Mouse (Mus musculus) intestine, postnatal 0 days (tissue): ENCODE results near the gene Cbr1. TPM values are rescaled to one million over a fixed set of nuclear protein-coding genes. Genes with fewer than 3 reads are reported as not detected.
A peak's percentile ranks its signal among the peaks of the same experiment; 100 is the strongest.

Source experiments
- ATAC-seq: fragments of 200-750 bp; cut with Nextera tagmentation; 2 replicates; pipeline ENCODE4 v1.8.0; 2017; ENCODE audit warnings: mild to moderate bottlenecking, moderate TSS enrichment, moderate library complexity
- H3K27ac ChIP-seq: fragments of 300-500 bp; sonication (generic); 2 replicates; pipeline ENCODE4 v1.5.1; 2014; ENCODE audit warnings: mild to moderate bottlenecking, low read depth, low read length, moderate library complexity
- H3K27me3 ChIP-seq: fragments of 300-500 bp; sonication (generic); replicated peaks from 2 replicates; pipeline ENCODE4 v1.6.1; 2014; ENCODE audit warnings: low read length, mixed read lengths; ENCODE audit not compliant: control insufficient read depth, insufficient read depth
- H3K36me3 ChIP-seq: fragments of 300-500 bp; sonication (generic); 2 replicates; pipeline ENCODE4 v1.6.1; 2014; ENCODE audit warnings: mild to moderate bottlenecking, moderate library complexity; ENCODE audit not compliant: control insufficient read depth, insufficient read depth
- H3K4me1 ChIP-seq: fragments of 300-500 bp; sonication (generic); replicated peaks from 2 replicates; pipeline ENCODE4 v1.6.1; 2014; ENCODE audit warnings: antibody characterized with exemption, low read length, mixed read lengths; ENCODE audit not compliant: control insufficient read depth, insufficient read depth
- H3K4me2 ChIP-seq: fragments of 300-500 bp; sonication (generic); replicated peaks from 2 replicates; pipeline ENCODE4 v1.6.1; 2014; ENCODE audit warnings: low read depth, mild to moderate bottlenecking, moderate library complexity
- H3K4me3 ChIP-seq: fragments of 300-500 bp; sonication (generic); 2 replicates; pipeline ENCODE4 v1.5.1; 2014; ENCODE audit warnings: low read depth, low read length
- H3K9ac ChIP-seq: fragments of 300-500 bp; sonication (generic); 2 replicates; pipeline ENCODE4 v1.6.1; 2014; ENCODE audit warnings: mild to moderate bottlenecking, low read depth, low read length
- H3K9me3 ChIP-seq: fragments of 300-500 bp; sonication (generic); 2 replicates; pipeline ENCODE4 v1.6.1; 2016; ENCODE audit warnings: mixed run types; ENCODE audit not compliant: control insufficient read depth
- CTCF ChIP-seq: sonication (generic); IDR thresholded peaks from 2 replicates; pipeline ENCODE4 v1.5.1; 2016; ENCODE audit warnings: low read depth, mild to moderate bottlenecking, control low read depth, antibody characterized with exemption, moderate library complexity
- WGBS: fragments of 180-500 bp; shearing (Covaris S2); extraction: QIAGEN DNeasy Blood & Tissue Kit; methylation state at CpG from one replicate; pipeline ENCODE4 v1.1.7; 2014; 5-methylcytosine and 5-hydroxymethylcytosine counted together
- polyA plus RNA-seq: library from polyadenylated mRNA; unstranded; fragments of >200 nt; fragmentation: Nextera tagmentation; extraction: Ambion mirVana; gene quantifications from 2 replicates; pipeline ENCODE4 v1.2.1, GENCODE M21; 2015

Gene Cbr1
- polyA plus RNA-seq, 1 experiment from 2014 or later, result 395 TPM

- Histone ChIP-seq H3K4me3 (peak overlapping the region; percentile 42), H3K4me1 (peaks cover 3% of the 10 kb centered on the region), H3K9ac (peak overlapping the region; percentile 48), H3K27ac (peak overlapping the region; percentile 87), H3K27me3 (no peaks in the 10 kb centered on the region), H3K36me3 (peaks cover 1% of the 10 kb centered on the region; the same call in 1 of the 2 replicates), H3K9me3 (no peaks in the 10 kb centered on the region), H3K4me2 (peak overlapping the region; percentile 89)
- WGBS, result 6% methylated on average over 16 of the region's 16 CpGs
- ATAC-seq, result no peak
- TF ChIP-seq CTCF, result no peak
Measured at GRCm38 (mm10) chr16:93604481-93604969, 1.1 kb upstream of the Cbr1 start.

DNA sequence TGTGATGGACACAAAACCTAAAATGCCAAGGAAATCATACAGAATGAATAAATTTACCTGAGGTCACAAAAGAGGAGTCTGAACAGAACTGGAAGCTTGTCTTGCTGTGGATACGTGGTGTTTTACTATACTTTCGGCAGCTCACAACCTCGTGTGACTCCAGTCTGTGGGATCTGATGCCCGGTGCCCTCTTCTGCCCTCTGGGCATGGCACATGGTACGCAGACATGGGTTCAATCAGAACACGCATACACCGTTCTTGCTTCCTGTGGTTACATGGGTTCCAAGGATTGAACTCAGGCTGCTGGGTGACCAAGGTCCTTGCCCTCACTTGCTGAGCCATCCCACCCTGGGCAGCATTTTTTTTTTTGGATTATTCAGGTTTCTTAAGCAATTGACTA, 493 bp downstream of the Cbr1 start:
- no peaks in the 10 kb centered on the region for H3K9me3 ChIP-seq
- 89% methylated on average over 7 of the region's 7 CpGs for WGBS
- no peak overlapping the region for H3K9ac ChIP-seq
- TF ChIP-seq CTCF, result no peak
- H3K27ac ChIP-seq, result no peak overlapping the region
- H3K4me2 ChIP-seq, result no peak overlapping the region
- no peaks in the 10 kb centered on the region for H3K27me3 ChIP-seq
- peaks cover 7% of the 10 kb centered on the region; the same call in 1 of the 2 replicates for H3K36me3 ChIP-seq
- H3K4me1 ChIP-seq, result peaks cover 3% of the 10 kb centered on the region
- H3K4me3 ChIP-seq, result no peak overlapping the region
- no peak for ATAC-seq

DNA sequence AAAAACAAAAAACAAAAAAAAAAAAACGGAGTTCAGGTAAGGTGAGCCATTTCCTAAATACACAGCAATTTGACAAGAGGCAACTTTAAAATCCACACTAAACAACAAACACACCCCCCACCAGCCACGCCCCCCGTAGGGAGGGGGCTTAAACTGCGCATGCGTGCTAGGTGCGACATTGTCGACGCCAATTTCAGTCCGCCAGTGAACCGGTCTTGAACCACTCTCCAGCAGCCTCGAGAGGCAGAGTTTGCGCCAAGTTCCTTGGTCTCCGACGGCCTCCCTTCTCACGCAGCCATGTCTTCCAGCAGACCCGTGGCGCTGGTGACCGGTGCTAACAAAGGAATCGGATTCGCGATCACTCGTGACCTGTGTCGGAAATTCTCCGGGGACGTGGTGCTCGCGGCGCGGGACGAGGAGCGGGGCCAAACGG, 2.0 kb downstream of the Cbr1 start:
- peak overlapping the region; percentile 78 for H3K9ac ChIP-seq
- TF ChIP-seq CTCF, result 0 out of 2 replicates have a peak, but pooled peaks have one; percentile 17
- peak overlapping the region; percentile 69 for H3K4me3 ChIP-seq
- peak overlapping the region; percentile 94 for H3K27ac ChIP-seq
- peaks cover 3% of the 10 kb centered on the region for H3K4me1 ChIP-seq
- peaks cover 18% of the 10 kb centered on the region; the same call in 1 of the 2 replicates for H3K36me3 ChIP-seq
- peak; percentile 26; the same call in 1 of the 2 replicates for ATAC-seq
- H3K4me2 ChIP-seq, result peak overlapping the region; percentile 90
- H3K27me3 ChIP-seq, result no peaks in the 10 kb centered on the region
- no peaks in the 10 kb centered on the region for H3K9me3 ChIP-seq
- WGBS, result under 1% methylated on average over 32 of the region's 32 CpGs

DNA sequence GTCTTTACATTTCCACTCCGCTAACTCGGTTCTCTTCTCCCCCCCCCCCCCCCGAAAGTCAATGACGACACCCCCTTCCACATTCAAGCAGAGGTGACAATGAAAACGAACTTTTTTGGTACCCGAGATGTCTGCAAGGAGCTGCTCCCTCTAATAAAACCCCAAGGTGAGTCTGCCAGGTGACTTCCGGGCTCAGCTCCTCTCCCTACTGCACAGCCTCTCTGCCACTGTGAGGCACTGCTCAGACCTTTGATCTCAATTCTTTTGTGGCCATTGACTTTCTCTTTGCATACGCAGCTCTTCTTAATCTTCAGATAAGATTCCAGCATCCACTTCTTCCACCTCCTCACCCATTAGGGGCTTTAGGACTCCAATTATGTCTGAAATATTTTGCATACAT, 3.1 kb downstream of the Cbr1 start:
- H3K4me1 ChIP-seq, result peaks cover 3% of the 10 kb centered on the region
- peak overlapping the region; percentile 94 for H3K27ac ChIP-seq
- H3K9me3 ChIP-seq, result no peaks in the 10 kb centered on the region
- TF ChIP-seq CTCF, result peak; percentile 45
- 0 out of 2 replicates have a peak overlapping the region, but pooled peaks have one; percentile 78 for H3K9ac ChIP-seq
- WGBS, result 28% methylated on average over 7 of the region's 8 CpGs
- ATAC-seq, result peak; percentile 53
- H3K4me3 ChIP-seq, result peak overlapping the region; percentile 69
- H3K4me2 ChIP-seq, result peak overlapping the region; percentile 90
- H3K27me3 ChIP-seq, result no peaks in the 10 kb centered on the region
- H3K36me3 ChIP-seq, result peaks cover 18% of the 10 kb centered on the region; the same call in 1 of the 2 replicates

- Histone ChIP-seq H3K27ac (no peak overlapping the region), H3K4me1 (peaks cover 3% of the 10 kb centered on the region; the same call in 1 of the 2 replicates), H3K27me3 (no peaks in the 10 kb centered on the region), H3K4me3 (no peak overlapping the region), H3K4me2 (0 out of 2 replicates have a peak overlapping the region, but pooled peaks have one; percentile 90), H3K9me3 (no peaks in the 10 kb centered on the region), H3K36me3 (peaks cover 18% of the 10 kb centered on the region; the same call in 1 of the 2 replicates), H3K9ac (no peak overlapping the region)
- 95% methylated on average over 4 of the region's 4 CpGs for WGBS
- TF ChIP-seq CTCF, result no peak
- no peak for ATAC-seq
Measured at GRCm38 (mm10) chr16:93609796-93610195, 4.1 kb downstream of the Cbr1 start.

DNA sequence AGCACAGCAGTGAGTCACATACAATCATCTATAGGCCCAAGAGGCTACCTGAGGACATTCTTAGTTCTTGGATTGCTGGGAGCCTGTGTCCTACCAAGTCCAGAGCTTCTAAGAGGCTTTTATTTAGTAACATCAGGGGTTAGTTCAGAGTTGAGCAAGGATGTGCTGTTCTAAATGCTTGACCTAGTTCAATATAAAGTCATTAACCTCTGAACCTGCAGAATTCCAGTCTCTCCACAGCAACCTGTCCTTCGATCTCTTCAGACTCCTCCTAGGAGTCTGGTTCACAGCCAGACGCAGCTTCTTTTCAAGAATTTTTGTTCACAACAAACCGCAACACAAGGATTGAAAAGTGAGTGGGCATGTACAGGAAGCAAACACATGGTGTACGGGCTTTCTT, 5.3 kb downstream of the Cbr1 start:
- no peak overlapping the region for H3K9ac ChIP-seq
- no peak overlapping the region for H3K4me2 ChIP-seq
- no peak overlapping the region for H3K4me3 ChIP-seq
- H3K27me3 ChIP-seq, result no peaks in the 10 kb centered on the region
- ATAC-seq, result no peak
- WGBS, result 82% methylated on average over 4 of the region's 4 CpGs
- H3K9me3 ChIP-seq, result no peaks in the 10 kb centered on the region
- peaks cover 18% of the 10 kb centered on the region; the same call in 1 of the 2 replicates for H3K36me3 ChIP-seq
- peaks cover 3% of the 10 kb centered on the region; the same call in 1 of the 2 replicates for H3K4me1 ChIP-seq
- no peak overlapping the region for H3K27ac ChIP-seq
- TF ChIP-seq CTCF, result no peak
